Mouse (Mus musculus): ENCODE data around the gene Lrrc10. TPM values are rescaled to one million over a fixed set of nuclear protein-coding genes. Genes with fewer than 3 reads are reported as not detected.
A peak's percentile ranks its signal among the peaks of the same experiment; 100 is the strongest.

Lrrc10 gene
- polyA plus RNA-seq, 1 experiment, result not detected

DNA sequence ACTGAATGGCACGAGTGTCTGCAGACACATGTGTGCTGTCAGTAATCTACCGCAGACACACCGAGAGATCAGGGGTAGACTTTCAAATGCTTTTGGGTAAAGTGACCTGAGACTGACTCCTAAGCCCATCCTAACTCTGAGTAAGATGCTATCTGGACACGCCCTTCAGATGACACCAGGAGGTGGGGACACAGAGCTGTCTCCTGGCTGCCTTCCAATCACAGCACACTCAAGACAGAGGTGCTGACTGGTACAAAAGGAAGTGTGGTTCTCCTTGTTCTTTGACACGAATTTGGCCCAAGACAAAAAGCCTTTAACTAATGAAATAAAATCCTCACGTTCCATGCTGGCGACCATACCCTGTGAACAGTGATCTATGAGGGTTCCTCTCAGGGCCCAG, 28.0 kb downstream of the Lrrc10 start:
- Histone ChIP-seq H3K36me3 (ENCODE audit: control insufficient read depth, insufficient read depth, low read length, poor library complexity, severe bottlenecking) (peaks cover 15% of the 10 kb centered on the region), H3K27me3 (ENCODE audit: control insufficient read depth, insufficient read depth, low read length, poor library complexity, severe bottlenecking) (no peaks in the 10 kb centered on the region), H3K9ac (ENCODE audit: low read depth, poor library complexity, severe bottlenecking) (no peak overlapping the region), H3K27ac (ENCODE audit: insufficient read depth, low read length) (no peak overlapping the region), H3K4me1 (ENCODE audit: control insufficient read depth, insufficient read depth, low read length) (no peaks in the 10 kb centered on the region), H3K9me3 (replicated peaks; ENCODE audit: control insufficient read depth, insufficient read depth, low read length, poor library complexity, severe bottlenecking) (no peaks in the 10 kb centered on the region), H3K4me3 (ENCODE audit: low read depth, low read length) (no peak overlapping the region)
- TF ChIP-seq POLR2A (IDR thresholded peaks at IDR 0.05; ENCODE audit: insufficient read depth, low read length) (no peak), EP300 (IDR thresholded peaks at IDR 0.05; ENCODE audit: insufficient read depth, low read depth, low read length) (no peak), CTCF (IDR thresholded peaks at IDR 0.05; ENCODE audit: low read depth, low read length) (no peak)

DNA sequence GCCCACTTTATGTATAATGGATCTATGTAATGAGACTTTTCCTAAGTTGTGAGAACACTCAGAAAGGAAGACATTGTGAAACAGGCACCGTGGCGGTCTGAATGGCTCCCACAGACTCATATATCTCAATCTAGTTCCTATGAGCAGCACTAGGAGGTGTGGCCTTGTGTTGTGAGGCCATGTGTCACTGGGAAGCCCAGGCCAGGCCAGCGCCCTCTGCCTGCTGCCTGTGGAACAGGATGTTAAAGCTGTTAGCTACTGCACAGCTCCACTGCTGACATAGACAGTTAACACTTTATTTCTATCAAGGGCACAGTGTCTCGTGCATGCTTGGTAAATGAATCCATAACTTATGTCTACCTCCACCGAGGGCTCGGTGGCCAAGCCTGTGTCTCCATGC, 33.1 kb downstream of the Lrrc10 start:
- peaks cover 17% of the 10 kb centered on the region for H3K36me3 ChIP-seq (ENCODE audit: control insufficient read depth, insufficient read depth, low read length, poor library complexity, severe bottlenecking)

DNA sequence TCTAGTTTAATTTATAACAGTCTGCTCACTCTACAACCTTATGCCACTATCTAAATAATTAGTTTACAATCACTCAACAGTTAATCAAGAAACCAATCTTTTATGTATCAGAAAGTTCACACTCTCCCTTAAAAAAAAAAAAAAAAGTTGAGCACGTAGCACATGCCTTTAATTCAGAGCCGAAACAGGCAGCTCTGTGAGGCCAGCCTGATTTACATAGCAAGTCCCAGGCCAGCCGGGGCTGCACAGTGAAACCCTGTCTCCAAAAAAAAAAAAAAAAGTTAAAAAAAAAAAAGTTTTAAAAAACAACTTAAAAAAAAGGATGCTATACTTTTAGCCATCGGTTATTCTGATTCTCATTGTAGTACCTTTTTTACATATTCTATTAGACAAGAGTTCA, 36.2 kb downstream of the Lrrc10 start:
- Histone ChIP-seq H3K9me3 (replicated peaks; ENCODE audit: control insufficient read depth, insufficient read depth, low read length, poor library complexity, severe bottlenecking) (no peaks in the 10 kb centered on the region), H3K9ac (ENCODE audit: low read depth, poor library complexity, severe bottlenecking) (no peak overlapping the region), H3K4me3 (ENCODE audit: low read depth, low read length) (no peak overlapping the region), H3K27me3 (ENCODE audit: control insufficient read depth, insufficient read depth, low read length, poor library complexity, severe bottlenecking) (no peaks in the 10 kb centered on the region), H3K27ac (ENCODE audit: insufficient read depth, low read length) (no peak overlapping the region), H3K36me3 (ENCODE audit: control insufficient read depth, insufficient read depth, low read length, poor library complexity, severe bottlenecking) (peaks cover 10% of the 10 kb centered on the region; the same call in 1 of the 2 replicates), H3K4me1 (ENCODE audit: control insufficient read depth, insufficient read depth, low read length) (no peaks in the 10 kb centered on the region)
- TF ChIP-seq CTCF (IDR thresholded peaks at IDR 0.05; ENCODE audit: low read depth, low read length), result no peak
- TF ChIP-seq EP300 (IDR thresholded peaks at IDR 0.05; ENCODE audit: insufficient read depth, low read depth, low read length), result no peak
- TF ChIP-seq POLR2A (IDR thresholded peaks at IDR 0.05; ENCODE audit: insufficient read depth, low read length), result no peak

More for the DNA sequence above, 33.1 kb downstream of the Lrrc10 start:
- TF ChIP-seq CTCF (IDR thresholded peaks at IDR 0.05; ENCODE audit: low read depth, low read length) (peak; percentile 93), POLR2A (IDR thresholded peaks at IDR 0.05; ENCODE audit: insufficient read depth, low read length) (no peak), EP300 (IDR thresholded peaks at IDR 0.05; ENCODE audit: insufficient read depth, low read depth, low read length) (no peak)
- H3K9ac ChIP-seq (ENCODE audit: low read depth, poor library complexity, severe bottlenecking), result no peak overlapping the region
- H3K4me3 ChIP-seq (ENCODE audit: low read depth, low read length), result no peak overlapping the region
- H3K4me1 ChIP-seq (ENCODE audit: control insufficient read depth, insufficient read depth, low read length), result no peaks in the 10 kb centered on the region
- no peaks in the 10 kb centered on the region for H3K9me3 ChIP-seq (replicated peaks; ENCODE audit: control insufficient read depth, insufficient read depth, low read length, poor library complexity, severe bottlenecking)
- H3K27ac ChIP-seq (ENCODE audit: insufficient read depth, low read length), result no peak overlapping the region
- H3K27me3 ChIP-seq (ENCODE audit: control insufficient read depth, insufficient read depth, low read length, poor library complexity, severe bottlenecking), result no peaks in the 10 kb centered on the region

DNA sequence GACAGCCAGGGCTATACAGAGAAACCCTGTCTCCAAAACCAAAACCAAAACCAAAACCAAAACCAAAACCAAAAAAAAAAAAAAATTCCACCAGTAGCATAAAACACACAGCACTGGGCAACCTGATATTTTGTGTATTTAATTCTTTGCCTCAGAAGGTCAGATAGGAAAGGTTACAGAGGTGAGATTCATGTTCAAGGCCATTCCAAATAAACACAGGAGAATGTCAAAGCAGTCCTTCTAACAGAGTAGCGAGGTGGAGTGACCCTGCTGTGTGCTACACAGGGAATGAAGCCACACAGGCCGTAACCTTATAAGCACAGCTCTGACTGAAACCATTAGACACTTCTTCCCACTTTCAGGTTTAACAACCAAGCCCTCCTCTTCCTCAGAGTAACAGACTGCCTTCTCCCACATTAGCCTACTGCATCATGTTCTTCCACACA, 36.8 kb downstream of the Lrrc10 start:
- H3K27ac ChIP-seq (ENCODE audit: insufficient read depth, low read length), result no peak overlapping the region
- no peaks in the 10 kb centered on the region for H3K4me1 ChIP-seq (ENCODE audit: control insufficient read depth, insufficient read depth, low read length)
- no peak overlapping the region for H3K9ac ChIP-seq (ENCODE audit: low read depth, poor library complexity, severe bottlenecking)
- no peaks in the 10 kb centered on the region for H3K9me3 ChIP-seq (replicated peaks; ENCODE audit: control insufficient read depth, insufficient read depth, low read length, poor library complexity, severe bottlenecking)
- H3K36me3 ChIP-seq (ENCODE audit: control insufficient read depth, insufficient read depth, low read length, poor library complexity, severe bottlenecking), result peaks cover 10% of the 10 kb centered on the region; the same call in 1 of the 2 replicates
- TF ChIP-seq POLR2A (IDR thresholded peaks at IDR 0.05; ENCODE audit: insufficient read depth, low read length) (no peak), CTCF (IDR thresholded peaks at IDR 0.05; ENCODE audit: low read depth, low read length) (no peak), EP300 (IDR thresholded peaks at IDR 0.05; ENCODE audit: insufficient read depth, low read depth, low read length) (no peak)
- H3K4me3 ChIP-seq (ENCODE audit: low read depth, low read length), result no peak overlapping the region
- H3K27me3 ChIP-seq (ENCODE audit: control insufficient read depth, insufficient read depth, low read length, poor library complexity, severe bottlenecking), result no peaks in the 10 kb centered on the region

GRCm38 (mm10) chr10:117089628-117090027, 44.5 kb downstream of the Lrrc10 start:
- H3K4me3 ChIP-seq (ENCODE audit: low read depth, low read length), result no peak overlapping the region
- H3K27ac ChIP-seq (ENCODE audit: insufficient read depth, low read length), result no peak overlapping the region
- H3K9ac ChIP-seq (ENCODE audit: low read depth, poor library complexity, severe bottlenecking), result no peak overlapping the region
- no peak for TF ChIP-seq CTCF (IDR thresholded peaks at IDR 0.05; ENCODE audit: low read depth, low read length)
- H3K9me3 ChIP-seq (replicated peaks; ENCODE audit: control insufficient read depth, insufficient read depth, low read length, poor library complexity, severe bottlenecking), result no peaks in the 10 kb centered on the region
- H3K36me3 ChIP-seq (ENCODE audit: control insufficient read depth, insufficient read depth, low read length, poor library complexity, severe bottlenecking), result no peaks in the 10 kb centered on the region
- no peaks in the 10 kb centered on the region for H3K4me1 ChIP-seq (ENCODE audit: control insufficient read depth, insufficient read depth, low read length)
- H3K27me3 ChIP-seq (ENCODE audit: control insufficient read depth, insufficient read depth, low read length, poor library complexity, severe bottlenecking), result no peaks in the 10 kb centered on the region

- Histone ChIP-seq H3K27me3 (ENCODE audit: control insufficient read depth, insufficient read depth, low read length, poor library complexity, severe bottlenecking) (no peaks in the 10 kb centered on the region), H3K27ac (ENCODE audit: insufficient read depth, low read length) (no peak overlapping the region), H3K9me3 (replicated peaks; ENCODE audit: control insufficient read depth, insufficient read depth, low read length, poor library complexity, severe bottlenecking) (no peaks in the 10 kb centered on the region), H3K36me3 (ENCODE audit: control insufficient read depth, insufficient read depth, low read length, poor library complexity, severe bottlenecking) (no peaks in the 10 kb centered on the region), H3K4me3 (ENCODE audit: low read depth, low read length) (no peak overlapping the region), H3K4me1 (ENCODE audit: control insufficient read depth, insufficient read depth, low read length) (no peaks in the 10 kb centered on the region), H3K9ac (ENCODE audit: low read depth, poor library complexity, severe bottlenecking) (no peak overlapping the region)
- TF ChIP-seq POLR2A (IDR thresholded peaks at IDR 0.05; ENCODE audit: insufficient read depth, low read length) (no peak), EP300 (IDR thresholded peaks at IDR 0.05; ENCODE audit: insufficient read depth, low read depth, low read length) (no peak)
Observed at GRCm38 (mm10) chr10:117094504-117095329, 49.6 kb downstream of the Lrrc10 start.

Data from ES-Bruce4 (cell line).